Mouse (Mus musculus) bone marrow macrophage, adult 2 months (primary cell): Measurements from ENCODE around the gene Bach1.

Experiments used
- CTCF ChIP-seq: IDR thresholded peaks from 2 replicates; pipeline ENCODE4 v1.5.1; 2012; ENCODE audit warnings: low read depth, mild to moderate bottlenecking, low read length, moderate library complexity
- POLR2A ChIP-seq: IDR thresholded peaks from 2 replicates; pipeline ENCODE4 v1.6.1; 2012; ENCODE audit warnings: mild to moderate bottlenecking, low read depth, low read length, borderline replicate concordance

DNA sequence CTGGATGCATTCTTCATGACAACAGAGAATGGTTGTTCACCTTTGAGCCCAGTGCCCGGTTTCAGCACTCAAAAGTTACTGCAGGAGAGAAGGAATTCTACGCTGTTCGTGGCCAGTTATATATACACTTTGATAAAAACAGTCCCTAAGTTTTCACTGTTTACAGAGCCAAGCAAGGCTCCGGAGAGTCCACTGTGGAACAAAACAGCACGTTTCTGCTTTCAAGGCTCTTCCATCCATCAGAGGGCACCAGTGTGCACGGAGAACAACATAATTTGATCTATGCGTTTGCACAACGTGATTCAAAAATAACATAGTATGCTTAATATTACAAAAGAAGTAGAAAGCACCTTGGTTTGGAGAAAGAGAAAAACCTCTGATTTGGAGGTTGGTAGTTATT lies 67.2 kb downstream of the Bach1 start:
- no peak for TF ChIP-seq CTCF
- no peak for TF ChIP-seq POLR2A
